Mouse (Mus musculus): Measurements from ENCODE around the gene Ackr4. TPM values are rescaled to one million over a fixed set of nuclear protein-coding genes. Genes with fewer than 3 reads are reported as not detected.

Gene Ackr4
- polyA plus RNA-seq (2012; rRNA removed; ENCODE audit: low replicate concordance), result 3.9 and 9.2 TPM in 2 replicates

GRCm38 (mm10) chr9:104126833-104127232, at the start of gene Ackr4:
Gene Ackr4, minus strand, starts transcription at chr9:104126933.

GRCm38 (mm10) chr9:104063244-104063961, 63.3 kb downstream of the Ackr4 start, which contains the start of gene Acad11:
Gene Acad11, plus strand, starts transcription at chr9:104063377.

GRCm38 (mm10) chr9:104062430-104063243, 64.1 kb downstream of the Ackr4 start, which contains the start of gene Uba5:
Gene Uba5, minus strand, starts transcription at chr9:104063134.

GRCm38 (mm10) chr9:104040362-104040761, 86.4 kb downstream of the Ackr4 start, which contains the start of gene Gm28305:
Gene Gm28305, plus strand, starts transcription at chr9:104040662.

Other genes starting within 250 kb of the Ackr4 start
- gene Nphp3, start 124.4 kb downstream of the Ackr4 start, polyA plus RNA-seq (2012; rRNA removed; ENCODE audit: low replicate concordance), result 6.2 and 13.7 TPM in 2 replicates
- not detected in 2 replicates for gene Gm28305, start 86.3 kb downstream of the Ackr4 start, polyA plus RNA-seq (2012; rRNA removed; ENCODE audit: low replicate concordance)
- gene Uba5, start 63.8 kb downstream of the Ackr4 start, polyA plus RNA-seq (2012; rRNA removed; ENCODE audit: low replicate concordance), result 11.3 and 18.7 TPM in 2 replicates
- gene Acad11, start 63.6 kb downstream of the Ackr4 start, polyA plus RNA-seq (2012; rRNA removed; ENCODE audit: low replicate concordance), result 53.8 and 68.2 TPM in 2 replicates
- gene Dnajc13, start 136.0 kb upstream of the Ackr4 start, polyA plus RNA-seq (2012; rRNA removed; ENCODE audit: low replicate concordance), result 33.7 and 64.1 TPM in 2 replicates
- gene Acpp, start 210.8 kb upstream of the Ackr4 start, polyA plus RNA-seq (2012; rRNA removed; ENCODE audit: low replicate concordance), result 1.9 and 3.5 TPM in 2 replicates

All from mammary gland, adult 2 months (tissue).